Mouse (Mus musculus): ENCODE results near the gene Hscb. TPM values are rescaled to one million over a fixed set of nuclear protein-coding genes. Genes with fewer than 3 reads are reported as not detected.

Gene Hscb
- polyA plus RNA-seq, 1 experiment: 46.6 TPM

- peak overlapping the region; percentile 84; the same call in 1 of the 2 replicates for H3K9ac ChIP-seq (ENCODE audit: low read depth, poor library complexity, severe bottlenecking)
- peak overlapping the region; percentile 78 for H3K4me3 ChIP-seq (ENCODE audit: low read depth, low read length)
- H3K36me3 ChIP-seq (ENCODE audit: control insufficient read depth, insufficient read depth, low read length, poor library complexity, severe bottlenecking): peaks cover 6% of the 10 kb centered on the region
- H3K4me1 ChIP-seq (ENCODE audit: control insufficient read depth, insufficient read depth, low read length): peaks cover 3% of the 10 kb centered on the region
- no peak overlapping the region for H3K27ac ChIP-seq (ENCODE audit: insufficient read depth, low read length)
- no peaks in the 10 kb centered on the region for H3K9me3 ChIP-seq (replicated peaks; ENCODE audit: control insufficient read depth, insufficient read depth, low read length, poor library complexity, severe bottlenecking)
- TF ChIP-seq EP300 (IDR thresholded peaks at IDR 0.05; ENCODE audit: insufficient read depth, low read depth, low read length) (no peak), POLR2A (IDR thresholded peaks at IDR 0.05; ENCODE audit: insufficient read depth, low read length) (no peak), CTCF (IDR thresholded peaks at IDR 0.05; ENCODE audit: low read depth, low read length) (no peak)
- no peaks in the 10 kb centered on the region for H3K27me3 ChIP-seq (ENCODE audit: control insufficient read depth, insufficient read depth, low read length, poor library complexity, severe bottlenecking)
Measured at GRCm38 (mm10) chr5:110780761-110781528, 58.6 kb downstream of the Hscb start.

- no peak for TF ChIP-seq CTCF (IDR thresholded peaks at IDR 0.05; ENCODE audit: low read depth, low read length)
- TF ChIP-seq POLR2A (IDR thresholded peaks at IDR 0.05; ENCODE audit: insufficient read depth, low read length): no peak
- TF ChIP-seq EP300 (IDR thresholded peaks at IDR 0.05; ENCODE audit: insufficient read depth, low read depth, low read length): no peak
- H3K27ac ChIP-seq (ENCODE audit: insufficient read depth, low read length): no peak within 1 kb of the TSS
- H3K36me3 ChIP-seq (ENCODE audit: control insufficient read depth, insufficient read depth, low read length, poor library complexity, severe bottlenecking): peaks cover 5% of the 10 kb centered on the region; the same call in 1 of the 2 replicates
- peak within 1 kb of the TSS; percentile 84 for H3K9ac ChIP-seq (ENCODE audit: low read depth, poor library complexity, severe bottlenecking)
- H3K4me1 ChIP-seq (ENCODE audit: control insufficient read depth, insufficient read depth, low read length): peaks cover 3% of the 10 kb centered on the region
- H3K27me3 ChIP-seq (ENCODE audit: control insufficient read depth, insufficient read depth, low read length, poor library complexity, severe bottlenecking): no peaks in the 10 kb centered on the region
- no peaks in the 10 kb centered on the region for H3K9me3 ChIP-seq (replicated peaks; ENCODE audit: control insufficient read depth, insufficient read depth, low read length, poor library complexity, severe bottlenecking)
- peak within 1 kb of the TSS; percentile 78 for H3K4me3 ChIP-seq (ENCODE audit: low read depth, low read length)
Measured at GRCm38 (mm10) chr5:110779998-110780760, 59.4 kb downstream of the Hscb start, which contains the start of gene Pus1. TSS of gene Pus1 (minus strand) at chr5:110780659.

GRCm38 (mm10) chr5:110779276-110779997 is 60.1 kb downstream of the Hscb start:
- Histone ChIP-seq H3K27me3 (ENCODE audit: control insufficient read depth, insufficient read depth, low read length, poor library complexity, severe bottlenecking) (no peaks in the 10 kb centered on the region), H3K4me3 (ENCODE audit: low read depth, low read length) (peak overlapping the region; percentile 78), H3K27ac (ENCODE audit: insufficient read depth, low read length) (no peak overlapping the region), H3K9me3 (replicated peaks; ENCODE audit: control insufficient read depth, insufficient read depth, low read length, poor library complexity, severe bottlenecking) (no peaks in the 10 kb centered on the region), H3K4me1 (ENCODE audit: control insufficient read depth, insufficient read depth, low read length) (peaks cover 3% of the 10 kb centered on the region), H3K36me3 (ENCODE audit: control insufficient read depth, insufficient read depth, low read length, poor library complexity, severe bottlenecking) (peaks cover 9% of the 10 kb centered on the region; the same call in 1 of the 2 replicates), H3K9ac (ENCODE audit: low read depth, poor library complexity, severe bottlenecking) (peak overlapping the region; percentile 84)
- TF ChIP-seq CTCF (IDR thresholded peaks at IDR 0.05; ENCODE audit: low read depth, low read length): no peak
- TF ChIP-seq EP300 (IDR thresholded peaks at IDR 0.05; ENCODE audit: insufficient read depth, low read depth, low read length): no peak
- TF ChIP-seq POLR2A (IDR thresholded peaks at IDR 0.05; ENCODE audit: insufficient read depth, low read length): no peak

Other genes starting within 250 kb of the Hscb start
- gene Noc4l, start 186.4 kb downstream of the Hscb start, polyA plus RNA-seq (2011; ENCODE audit: insufficient read depth, insufficient read length, low read depth, missing spikeins): 53.3 and 55.5 TPM in 2 replicates
- gene Ddx51, start 186.3 kb downstream of the Hscb start, polyA plus RNA-seq (2011; ENCODE audit: insufficient read depth, insufficient read length, low read depth, missing spikeins): 15.4 and 25.3 TPM in 2 replicates
- 100 and 104 TPM in 2 replicates for gene Ep400, start 69.1 kb downstream of the Hscb start, polyA plus RNA-seq (2011; ENCODE audit: insufficient read depth, insufficient read length, low read depth, missing spikeins)
- gene Pus1, start 59.1 kb downstream of the Hscb start, polyA plus RNA-seq (2011; ENCODE audit: insufficient read depth, insufficient read length, low read depth, missing spikeins): 30.9 and 32.4 TPM in 2 replicates
- 126 and 129 TPM in 2 replicates for gene Ulk1, start 29.7 kb downstream of the Hscb start, polyA plus RNA-seq (2011; ENCODE audit: insufficient read depth, insufficient read length, low read depth, missing spikeins)
- gene Chek2, start 202 bp upstream of the Hscb start, polyA plus RNA-seq (2011; ENCODE audit: insufficient read depth, insufficient read length, low read depth, missing spikeins): 95.0 and 107 TPM in 2 replicates
- 2.0 and 2.5 TPM in 2 replicates for gene Ttc28, start 40.0 kb upstream of the Hscb start, polyA plus RNA-seq (2011; ENCODE audit: insufficient read depth, insufficient read length, low read depth, missing spikeins)